Mouse (Mus musculus) erythroblast, embryonic 14.5 days (primary cell): ENCODE results near the gene Lamp1.

Source experiments
- GATA1 ChIP-seq: IDR thresholded peaks from 2 replicates; pipeline ENCODE4 v1.6.1; 2012; ENCODE audit warnings: low read length, inconsistent platforms, mixed read lengths
- TAL1 ChIP-seq: IDR thresholded peaks from 3 replicates; pipeline ENCODE4 v1.6.1; 2012; ENCODE audit warnings: low read length, inconsistent platforms, mixed read lengths

DNA sequence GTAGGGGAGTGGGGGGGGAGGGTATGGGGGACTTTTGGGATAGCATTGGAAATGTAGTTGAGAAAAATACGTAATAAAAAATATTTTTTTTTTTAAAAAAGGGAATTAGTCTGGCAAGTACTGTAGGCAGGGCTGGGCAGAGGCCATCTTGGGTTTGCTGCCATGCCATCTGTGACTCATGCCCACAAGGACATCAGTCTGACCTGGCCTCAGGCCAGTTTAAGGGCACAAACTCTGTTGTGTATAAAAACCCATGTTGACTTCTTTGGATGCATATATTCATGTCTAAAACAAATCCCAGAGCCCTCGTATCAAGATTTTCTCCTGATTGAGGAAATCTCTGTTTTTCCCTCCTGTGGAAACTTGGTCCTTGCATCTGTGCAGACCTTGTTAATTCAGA lies 41.9 kb upstream of the Lamp1 start:
- TF ChIP-seq TAL1 = no peak
- TF ChIP-seq GATA1 = no peak
